Mouse (Mus musculus): ENCODE data around the gene Olfr1402. TPM values are rescaled to one million over a fixed set of nuclear protein-coding genes. Genes with fewer than 3 reads are reported as not detected.

Gene Olfr1402
- polyA plus RNA-seq (2012; rRNA removed; ENCODE audit: low replicate concordance) = not detected in 2 replicates

GRCm38 (mm10) chr3:97421920-97422319, at the start of gene Olfr1402:
TSS of gene Olfr1402 (minus strand) at chr3:97422020.

Other genes with a start within 250 kb of the Olfr1402 start
- 13.6 and 14.6 TPM in 2 replicates for gene Bcl9, start 124.1 kb downstream of the Olfr1402 start, polyA plus RNA-seq (2012; rRNA removed; ENCODE audit: low replicate concordance)
- 3.3 and 5.0 TPM in 2 replicates for gene Chd1l, start 188.2 kb upstream of the Olfr1402 start, polyA plus RNA-seq (2012; rRNA removed; ENCODE audit: low replicate concordance)
- gene Fmo5, start 206.8 kb upstream of the Olfr1402 start, polyA plus RNA-seq (2012; rRNA removed; ENCODE audit: low replicate concordance) = 5.6 and 12.1 TPM in 2 replicates
- 4.4 and 34.8 TPM in 2 replicates for gene Prkab2, start 236.2 kb upstream of the Olfr1402 start, polyA plus RNA-seq (2012; rRNA removed; ENCODE audit: low replicate concordance)

All from mammary gland, adult 2 months (tissue).